Mouse (Mus musculus): ENCODE measurements around the gene Tmem136. TPM values are rescaled to one million over a fixed set of nuclear protein-coding genes. Genes with fewer than 3 reads are reported as not detected.

Gene Tmem136
- polyA plus RNA-seq, 1 experiment: 0.80 TPM

DNA sequence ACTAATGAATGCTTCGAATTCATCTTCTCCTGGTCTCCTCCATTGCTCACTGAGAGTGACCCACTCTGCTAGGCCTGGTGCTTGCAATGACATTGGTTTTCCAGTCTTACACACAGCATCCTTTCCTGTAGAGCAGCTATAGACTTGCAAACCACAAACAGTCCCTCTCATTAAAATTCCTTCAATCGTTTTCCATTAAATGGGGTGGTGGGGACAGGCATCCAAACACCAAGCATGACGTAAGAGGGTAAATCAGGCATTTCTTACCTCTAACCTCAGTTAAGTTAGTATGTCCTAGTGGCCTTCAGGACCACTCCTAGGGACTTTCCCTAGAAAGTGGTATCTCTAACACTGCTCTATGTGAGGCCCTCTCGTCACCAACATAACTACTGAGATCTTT, 51.1 kb downstream of the Tmem136 start:
- no peak for TF ChIP-seq POLR2A (IDR thresholded peaks at IDR 0.05; ENCODE audit: control insufficient read depth, low read depth, low read length)
- no peak for TF ChIP-seq CTCF (IDR thresholded peaks at IDR 0.05; ENCODE audit: control insufficient read depth, insufficient read depth, insufficient replicate concordance, low read depth, low read length)
- Histone ChIP-seq H3K27ac (ENCODE audit: control insufficient read depth, insufficient read depth, low read depth, low read length) (no peak overlapping the region), H3K4me3 (ENCODE audit: control insufficient read depth, low read depth, low read length) (no peak overlapping the region), H3K27me3 (ENCODE audit: control insufficient read depth, insufficient read depth, low read length) (no peaks in the 10 kb centered on the region), H3K36me3 (ENCODE audit: control insufficient read depth, insufficient read depth, low read length) (no peaks in the 10 kb centered on the region), H3K4me1 (ENCODE audit: control insufficient read depth, insufficient read depth, low read length) (no peaks in the 10 kb centered on the region)

DNA sequence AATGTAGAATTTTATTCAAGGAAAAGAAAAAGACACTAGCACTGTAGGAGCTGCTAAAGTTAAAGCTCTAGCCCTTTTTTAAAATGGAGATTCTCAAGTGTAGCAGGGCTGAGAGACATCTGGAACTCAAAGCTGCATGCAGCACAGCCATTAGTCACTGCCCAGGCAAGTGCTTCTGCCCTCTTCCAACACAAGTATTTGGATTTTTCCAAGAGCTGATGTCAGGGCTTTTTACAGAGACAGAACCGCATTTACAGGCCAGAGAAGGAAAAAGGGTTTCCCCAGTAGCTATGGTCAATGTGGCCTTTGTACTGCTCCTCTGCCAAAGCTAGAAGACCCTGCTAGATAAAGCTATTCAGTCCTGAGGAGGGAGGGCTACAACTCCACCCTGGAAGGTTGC, 54.8 kb downstream of the Tmem136 start:
- Histone ChIP-seq H3K27me3 (ENCODE audit: control insufficient read depth, insufficient read depth, low read length) (no peaks in the 10 kb centered on the region), H3K27ac (ENCODE audit: control insufficient read depth, insufficient read depth, low read depth, low read length) (no peak overlapping the region), H3K4me1 (ENCODE audit: control insufficient read depth, insufficient read depth, low read length) (no peaks in the 10 kb centered on the region), H3K4me3 (ENCODE audit: control insufficient read depth, low read depth, low read length) (no peak overlapping the region), H3K36me3 (ENCODE audit: control insufficient read depth, insufficient read depth, low read length) (no peaks in the 10 kb centered on the region)
- TF ChIP-seq POLR2A (IDR thresholded peaks at IDR 0.05; ENCODE audit: control insufficient read depth, low read depth, low read length) (no peak), CTCF (IDR thresholded peaks at IDR 0.05; ENCODE audit: control insufficient read depth, insufficient read depth, insufficient replicate concordance, low read depth, low read length) (no peak)

Other genes starting within 250 kb of the Tmem136 start
- gene Grik4, start 172.1 kb downstream of the Tmem136 start, polyA plus RNA-seq (2012; rRNA removed): 2.8 and 2.9 TPM in 2 replicates
- 6.9 TPM in 2 replicates for gene Arhgef12, start 9.3 kb downstream of the Tmem136 start, polyA plus RNA-seq (2012; rRNA removed)
- 1.1 and 1.2 TPM in 2 replicates for gene Pou2f3, start 93.8 kb upstream of the Tmem136 start, polyA plus RNA-seq (2012; rRNA removed)
- gene Oaf, start 123.3 kb upstream of the Tmem136 start, polyA plus RNA-seq (2012; rRNA removed): 2.0 and 3.7 TPM in 2 replicates
- 0.19 and 0.26 TPM in 2 replicates for gene Trim29, start 194.3 kb upstream of the Tmem136 start, polyA plus RNA-seq (2012; rRNA removed)

All from testis, adult 2 months (tissue).